Mouse (Mus musculus) liver, adult 2 months (tissue): ENCODE measurements around the gene Vhl. TPM values are rescaled to one million over a fixed set of nuclear protein-coding genes. Genes with fewer than 3 reads are reported as not detected.
A peak's percentile ranks its signal among the peaks of the same experiment; 100 is the strongest.

Source experiments
- DNase-seq: peaks from one replicate; pipeline ENCODE4 v3.0.0-alpha.2; 2011; ENCODE audit warnings: low read depth, low spot score; ENCODE audit errors: extremely low read depth
- H3K27ac ChIP-seq: fragments of 200-500 bp; replicated peaks from 2 replicates; pipeline ENCODE4 v1.5.1; 2012; ENCODE audit warnings: low read depth, mild to moderate bottlenecking, control low read depth, inconsistent platforms, low read length; ENCODE audit not compliant: insufficient read depth
- H3K27me3 ChIP-seq: fragments of 200-500 bp; 2 replicates; pipeline ENCODE4 v1.6.1; 2012; ENCODE audit warnings: mild to moderate bottlenecking, moderate library complexity, low read length, inconsistent platforms; ENCODE audit not compliant: control insufficient read depth, insufficient read depth
- H3K36me3 ChIP-seq: fragments of 200-500 bp; 2 replicates; pipeline ENCODE4 v1.6.1; 2012; ENCODE audit warnings: low read length, inconsistent platforms; ENCODE audit not compliant: control insufficient read depth, insufficient read depth
- H3K4me1 ChIP-seq: fragments of 200-500 bp; 2 replicates; pipeline ENCODE4 v1.6.1; 2011; ENCODE audit warnings: low read length; ENCODE audit not compliant: control insufficient read depth, insufficient read depth
- H3K4me3 ChIP-seq: fragments of 200-500 bp; 2 replicates; pipeline ENCODE4 v1.5.1; 2011; ENCODE audit warnings: low read depth, mild to moderate bottlenecking, control low read depth, low read length, moderate library complexity; ENCODE audit not compliant: insufficient read depth
- H3K79me2 ChIP-seq: fragments of 200-500 bp; 2 replicates; pipeline ENCODE4 v1.6.1; 2012; ENCODE audit warnings: inconsistent platforms, mild to moderate bottlenecking, low read length, moderate library complexity; ENCODE audit not compliant: control insufficient read depth, insufficient read depth
- H3K9ac ChIP-seq: fragments of 200-500 bp; 2 replicates; pipeline ENCODE4 v1.6.1; 2012; ENCODE audit warnings: low read depth, mild to moderate bottlenecking, control low read depth, inconsistent platforms, low read length
- CTCF ChIP-seq: fragments of 200-500 bp; IDR thresholded peaks from 2 replicates; pipeline ENCODE4 v1.5.1; 2011; ENCODE audit warnings: low read depth, low read length, control low read depth
- POLR2A ChIP-seq: fragments of 200-500 bp; IDR thresholded peaks from 2 replicates; pipeline ENCODE4 v1.6.1; 2011; ENCODE audit warnings: low read length, control low read depth; ENCODE audit not compliant: insufficient read depth; ENCODE audit errors: extremely low read depth
- WGBS: fragments of 180-500 bp; shearing (Covaris S2); methylation state at CpG from one replicate; pipeline ENCODE4 v1.1.7; 2018; 5-methylcytosine and 5-hydroxymethylcytosine counted together
- polyA plus RNA-seq: library from polyadenylated mRNA; depleted of rRNA; stranded (reverse); fragments of >200 nt; gene quantifications from 2 replicates; pipeline ENCODE4 v1.2.3, GENCODE M21; 2012
- total RNA-seq: library from RNA; depleted of rRNA; stranded (reverse); fragments of >200 nt; gene quantifications from 2 replicates; pipeline ENCODE4 v1.2.3, GENCODE M21; 2014

Vhl gene
- total and polyA plus RNA-seq, 2 experiments: 7.2 to 12.1 TPM

- peaks cover 28% of the 10 kb centered on the region for H3K79me2 ChIP-seq
- no peak for DNase-seq
- peak overlapping the region; percentile 36 for H3K9ac ChIP-seq
- H3K36me3 ChIP-seq: no peaks in the 10 kb centered on the region
- peaks cover 11% of the 10 kb centered on the region; the same call in 1 of the 2 replicates for H3K4me1 ChIP-seq
- TF ChIP-seq POLR2A (no peak), CTCF (no peak)
- 73% methylated on average over 12 of the region's 12 CpGs for WGBS
- H3K4me3 ChIP-seq: peak overlapping the region; percentile 94
- H3K27me3 ChIP-seq: no peaks in the 10 kb centered on the region
- H3K27ac ChIP-seq: no peak overlapping the region
These were observed 19.8 kb upstream of the Vhl start for GRCm38 (mm10) chr6:113603993-113604392.

DNA sequence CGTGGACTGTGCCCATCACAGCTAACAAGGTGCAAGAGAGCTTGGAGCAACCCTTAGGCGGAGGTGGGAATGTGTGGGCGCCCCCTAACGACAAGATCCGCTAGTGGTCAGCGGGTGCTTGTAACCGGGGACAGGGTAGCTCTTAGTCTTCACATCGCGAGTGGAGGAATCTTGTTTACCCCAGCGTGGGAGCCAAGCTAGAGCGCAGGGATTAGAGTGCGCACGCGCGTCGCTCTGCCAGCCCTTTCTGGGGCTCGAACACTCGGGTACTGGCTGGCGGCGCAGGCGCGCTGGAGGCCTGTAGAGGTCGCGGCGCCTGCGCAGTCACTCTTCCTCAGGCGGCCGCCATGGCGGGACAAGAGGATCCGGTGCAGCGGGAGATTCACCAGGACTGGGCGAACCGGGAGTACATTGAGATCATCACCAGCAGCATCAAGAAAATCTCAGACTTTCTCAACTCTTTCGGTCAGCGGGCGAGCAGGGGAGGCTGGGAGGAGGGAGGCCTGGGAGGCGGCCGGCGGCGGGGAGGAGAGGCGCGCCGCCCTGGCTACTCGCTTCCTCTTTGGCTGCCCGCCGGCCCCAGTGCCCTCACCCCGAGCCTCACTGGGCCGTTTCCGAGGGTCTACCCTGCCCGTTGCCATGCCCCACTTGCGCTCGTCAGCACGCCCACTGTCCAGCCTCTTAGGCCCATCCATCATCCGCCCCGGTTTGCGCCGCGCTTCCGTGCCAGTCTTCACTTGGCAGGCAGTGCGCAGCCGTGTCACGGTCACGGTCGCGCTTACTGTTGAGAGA, 19.1 kb upstream of the Vhl start, which contains the start of gene Brk1:
TSS of gene Brk1 (plus strand) at position 341 of the 792 bp plus-strand sequence.
- Histone ChIP-seq H3K27ac (peak within 1 kb of the TSS; percentile 71), H3K4me1 (peaks cover 11% of the 10 kb centered on the region; the same call in 1 of the 2 replicates), H3K27me3 (no peaks in the 10 kb centered on the region), H3K4me3 (peak within 1 kb of the TSS; percentile 94), H3K9ac (peak within 1 kb of the TSS; percentile 90), H3K79me2 (peaks cover 31% of the 10 kb centered on the region), H3K36me3 (no peaks in the 10 kb centered on the region)
- 1% methylated on average over 62 of the region's 65 CpGs for WGBS
- DNase-seq: peak; percentile 79
- TF ChIP-seq CTCF (peak; percentile 59), POLR2A (peak; percentile 60)

DNA sequence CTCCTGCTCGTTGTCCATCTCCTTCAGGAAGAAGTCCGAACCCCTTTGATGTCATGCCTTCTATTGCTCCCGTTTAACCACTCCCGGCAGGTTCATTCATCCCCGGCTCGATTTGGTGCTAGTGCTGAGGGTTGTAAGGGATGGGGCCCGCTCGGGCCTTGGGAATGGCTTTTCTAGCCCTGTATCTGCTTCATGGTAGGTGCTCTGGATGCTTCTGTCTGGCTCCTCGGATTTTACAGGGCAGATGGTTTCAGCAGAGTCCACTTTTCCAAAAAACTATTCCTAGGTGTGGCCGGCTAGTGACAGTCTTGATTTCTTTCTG, 18.6 kb upstream of the Vhl start:
- TF ChIP-seq CTCF: no peak
- no peak for TF ChIP-seq POLR2A
- WGBS: 5% methylated on average over 10 of the region's 10 CpGs

DNA sequence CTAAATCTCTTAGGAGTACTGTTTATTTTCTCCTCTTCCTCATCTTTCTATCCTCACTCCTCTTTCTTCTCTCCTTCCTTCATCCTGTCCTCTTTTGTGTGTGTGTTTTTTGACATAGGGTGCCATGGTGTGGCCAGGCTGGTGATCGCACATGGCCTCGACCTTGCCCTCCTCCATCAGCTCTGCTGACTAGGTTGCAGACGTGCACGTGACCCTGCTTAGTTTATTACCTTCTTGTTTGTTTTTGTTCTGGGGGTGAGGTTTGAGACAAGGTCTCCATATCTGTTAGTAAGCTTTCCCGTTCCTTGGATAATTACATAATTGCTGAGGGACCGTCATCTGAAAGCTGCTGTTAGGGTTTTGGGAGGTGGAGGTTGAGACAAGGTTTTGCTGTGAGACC, 14.9 kb upstream of the Vhl start:
- TF ChIP-seq CTCF: no peak
- TF ChIP-seq POLR2A: no peak
- Histone ChIP-seq H3K27ac (no peak overlapping the region), H3K27me3 (no peaks in the 10 kb centered on the region), H3K36me3 (0 out of 2 replicates have a peak, but pooled peaks cover 2% of the 10 kb centered on the region), H3K4me3 (no peak overlapping the region), H3K4me1 (peaks cover 11% of the 10 kb centered on the region; the same call in 1 of the 2 replicates), H3K79me2 (peaks cover 36% of the 10 kb centered on the region), H3K9ac (no peak overlapping the region)
- WGBS: 50% methylated on average over 6 of the region's 6 CpGs
- DNase-seq: peak; percentile 37

More for the DNA sequence above, 18.6 kb upstream of the Vhl start:
- peak overlapping the region; percentile 90 for H3K9ac ChIP-seq
- peaks cover 31% of the 10 kb centered on the region for H3K79me2 ChIP-seq
- H3K27ac ChIP-seq: peak overlapping the region; percentile 71
- H3K4me3 ChIP-seq: peak overlapping the region; percentile 94
- no peak for DNase-seq
- no peaks in the 10 kb centered on the region for H3K27me3 ChIP-seq
- H3K36me3 ChIP-seq: no peaks in the 10 kb centered on the region
- H3K4me1 ChIP-seq: peaks cover 11% of the 10 kb centered on the region; the same call in 1 of the 2 replicates

GRCm38 (mm10) chr6:113609293-113609692, 14.5 kb upstream of the Vhl start:
- H3K4me1 ChIP-seq: peaks cover 11% of the 10 kb centered on the region; the same call in 1 of the 2 replicates
- peaks cover 36% of the 10 kb centered on the region for H3K79me2 ChIP-seq
- no peak overlapping the region for H3K4me3 ChIP-seq
- WGBS: 91% methylated on average over 7 of the region's 7 CpGs
- H3K27ac ChIP-seq: no peak overlapping the region
- no peak for TF ChIP-seq CTCF
- TF ChIP-seq POLR2A: no peak
- H3K9ac ChIP-seq: no peak overlapping the region
- 0 out of 2 replicates have a peak, but pooled peaks cover 2% of the 10 kb centered on the region for H3K36me3 ChIP-seq
- H3K27me3 ChIP-seq: no peaks in the 10 kb centered on the region
- DNase-seq: no peak
